Mouse (Mus musculus) myocyte (in vitro differentiated cells): Measurements from ENCODE around the gene Rwdd2b.

Source experiments
- CEBPB ChIP-seq: IDR thresholded peaks from 2 replicates; pipeline ENCODE4 v1.6.1; 2011; ENCODE audit warnings: mild to moderate bottlenecking, moderate library complexity; ENCODE audit not compliant: poor library complexity, insufficient read depth, severe bottlenecking
- E2F4 ChIP-seq: IDR thresholded peaks from one replicate; pipeline ENCODE4 v1.6.1; 2011; ENCODE audit warnings: mild to moderate bottlenecking, control low read depth, moderate library complexity; ENCODE audit not compliant: insufficient read depth
- MYOG ChIP-seq, 3 experiments: IDR thresholded peaks; one replicate each; pipeline ENCODE4 v1.6.1; 2011; ENCODE audit warnings: control low read depth in 2 of 3, low read depth in 2 of 3, mild to moderate bottlenecking in 2 of 3; ENCODE audit not compliant: insufficient read length in 2 of 3, control insufficient read depth in 1 of 3, insufficient read depth in 1 of 3
- POLR2A ChIP-seq: IDR thresholded peaks from one replicate; pipeline ENCODE4 v1.6.1; 2011; ENCODE audit warnings: low read depth, mild to moderate bottlenecking, control low read depth, moderate library complexity; ENCODE audit not compliant: insufficient read length
- TCF12 ChIP-seq: IDR thresholded peaks from one replicate; pipeline ENCODE4 v1.6.1; 2011; ENCODE audit warnings: mild to moderate bottlenecking, control low read depth; ENCODE audit not compliant: poor library complexity, insufficient read depth, severe bottlenecking

DNA sequence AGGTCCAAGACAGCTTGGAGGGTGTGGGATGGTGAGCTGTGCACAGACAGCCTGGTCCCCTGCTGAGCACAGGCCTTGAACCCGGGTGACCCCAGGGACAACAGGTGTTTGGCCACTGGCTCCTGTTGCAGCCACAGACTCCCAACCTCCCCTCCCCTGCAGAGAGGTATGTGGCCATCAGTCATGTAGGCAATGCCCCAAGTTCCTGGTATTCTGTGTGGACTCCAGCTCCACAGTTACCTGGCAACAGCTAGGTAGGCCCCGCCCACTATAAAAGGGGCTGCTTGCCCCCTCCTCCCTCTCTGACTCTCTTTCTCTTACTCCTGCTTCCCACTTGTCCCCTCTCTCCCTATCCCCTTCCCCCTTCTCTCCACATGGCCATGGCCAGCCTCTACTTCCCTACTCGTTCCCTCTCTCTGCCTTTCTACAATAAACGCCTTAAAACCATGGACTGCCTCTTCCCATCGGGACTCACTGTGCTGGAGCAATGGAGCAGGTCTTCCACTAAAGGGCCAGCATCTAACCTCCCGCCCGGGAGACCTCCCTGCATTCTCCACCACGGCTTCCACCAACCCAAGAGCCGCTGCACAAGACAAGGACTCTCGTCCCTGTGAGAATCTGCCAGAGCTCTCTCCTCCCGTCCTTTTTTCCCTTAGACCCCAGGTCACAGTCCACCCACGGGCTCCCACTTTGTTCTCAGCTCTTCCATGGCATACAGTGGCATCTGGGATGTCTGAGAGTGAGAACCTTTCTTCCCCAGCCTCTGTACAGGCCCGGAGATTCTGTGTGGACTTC lies 4.8 kb downstream of the Rwdd2b start:
- TF ChIP-seq CEBPB (no peak), MYOG (IDR thresholded peaks at IDR 0.05; ENCODE audit: control insufficient read depth in 1 of 3, insufficient read depth in 1 of 3, insufficient read length in 2 of 3, low read depth in 2 of 3) (no peak), POLR2A (no peak), TCF12 (no peak), E2F4 (no peak)
